8 mouse cellular contexts compared by ENCODE assay signal in genomic region chr6:91978371-91979300, GRCm38 (mm10). TPM values are rescaled to one million over a fixed set of nuclear protein-coding genes. Genes with fewer than 3 reads are reported as not detected.
DNase-seq lines count a peak whose midpoint lies in the region; ATAC-seq lines count a peak whose summit lies in the region.

Gene Fgd5 (plus strand): TSS chr6:91978878.

- under 1% methylated on average over 47 of the region's 62 CpGs for WGBS in heart, embryonic 12.5 days

- H3K4me1 ChIP-seq in heart, embryonic 12.5 days (replicated peaks): peaks cover 22% of the 10 kb centered on the region

- no peaks in the 10 kb centered on the region for H3K9me3 ChIP-seq in heart, embryonic 12.5 days (replicated peaks)

- H3K4me3 ChIP-seq in heart, embryonic 12.5 days: peak within 1 kb of the TSS; percentile 71

- peaks cover 46% of the 10 kb centered on the region for H3K27me3 ChIP-seq in heart, embryonic 12.5 days (replicated peaks)

- peak; percentile 78 for ATAC-seq in heart, embryonic 12.5 days (ENCODE audit: insufficient number of reproducible peaks, low FRiP score)
- no peak for ATAC-seq in inflammation-experienced regulatory T-cells, adult 6 months

- peak within 1 kb of the TSS; percentile 92 for H3K4me2 ChIP-seq in heart, embryonic 12.5 days

- no peaks in the 10 kb centered on the region for H3K36me3 ChIP-seq in heart, embryonic 12.5 days

- peak; percentile 35 for DNase-seq in kidney, adult 18-20 months
- DNase-seq in kidney, adult 9 months: no peak
- DNase-seq in embryo, embryonic 11 days: peak; percentile 82
- peak; percentile 81 for DNase-seq in kidney, postnatal 14 days
- peak; percentile 62 to 83 for DNase-seq in lung, postnatal 4 days
- no peak for DNase-seq in spleen, postnatal 10 days (ENCODE audit: low spot score in 2 of 2)

- peak within 1 kb of the TSS; percentile 81 for H3K9ac ChIP-seq in heart, embryonic 12.5 days

- H3K27ac ChIP-seq in heart, embryonic 12.5 days (ENCODE audit: poor library complexity, severe bottlenecking): peak within 1 kb of the TSS; percentile 45

RNA-seq across cellular contexts. Expression of gene Fgd5, which starts in this region (rescaled TPM):
- polyA plus RNA-seq in heart, embryonic 12.5 days (2016; fragmentation: Nextera tagmentation; extraction: Ambion mirVana): 16.0 and 19.0 TPM in 2 replicates
- not detected for polyA plus RNA-seq in inflammation-experienced regulatory T-cells, adult 6 months (2017; shearing (Covaris generic))

Comparison
In these comparisons a context has a peak if more than half of its experiments do, and no peak if none do; other contexts are left out.
1. RNA of gene Fgd5 (polyA plus RNA-seq): 16.0 to 19.0 TPM in heart, embryonic 12.5 days; not detected in inflammation-experienced regulatory T-cells, adult 6 months; every median in the first group is over 10 times any median in the second.
2. DNase-seq: peak in kidney, adult 18-20 months (single experiment), embryo, embryonic 11 days (single experiment), kidney, postnatal 14 days (single experiment) and lung, postnatal 4 days (2 of 2); none in kidney, adult 9 months (single experiment) and spleen, postnatal 10 days (0 of 2).